Mouse (Mus musculus) small intestine, adult 2 months (tissue): ENCODE measurements at regions not wholly inside any gene's neighbourhood (a gene's known extent, or its start where the extent isn't known, plus 50 kb on each side); places are given as distances from the start of the nearest gene placed in this dataset.
"Not testable (repeated sequence)": the region's sequence is repeated elsewhere in the genome, so short reads cannot be mapped to it uniquely, and the experiment has no call there.

Experiments
- H3K27ac ChIP-seq: fragments of 200-500 bp; 2 replicates; pipeline ENCODE4 v1.5.1; 2012; ENCODE audit warnings: low read depth, low read length, control low read depth, inconsistent platforms; ENCODE audit not compliant: insufficient read depth
- H3K27me3 ChIP-seq: fragments of 200-500 bp; 2 replicates; pipeline ENCODE4 v1.6.1; 2012; ENCODE audit warnings: mild to moderate bottlenecking, moderate library complexity, low read length, inconsistent platforms; ENCODE audit not compliant: control insufficient read depth, insufficient read depth
- H3K36me3 ChIP-seq: fragments of 200-500 bp; 2 replicates; pipeline ENCODE4 v1.6.1; 2012; ENCODE audit warnings: mild to moderate bottlenecking, low read length, control low read depth, inconsistent platforms; ENCODE audit not compliant: control insufficient read depth, insufficient read depth
- H3K4me1 ChIP-seq: fragments of 200-500 bp; 2 replicates; pipeline ENCODE4 v1.6.1; 2012; ENCODE audit warnings: low read length, inconsistent platforms, mixed read lengths; ENCODE audit not compliant: control insufficient read depth, insufficient read depth, insufficient read length
- H3K4me3 ChIP-seq: fragments of 200-500 bp; 2 replicates; pipeline ENCODE4 v1.5.1; 2012; ENCODE audit warnings: low read depth, mild to moderate bottlenecking, control low read depth, inconsistent platforms, low read length, moderate library complexity
- CTCF ChIP-seq: fragments of 200-500 bp; IDR thresholded peaks from 2 replicates; pipeline ENCODE4 v1.5.1; 2012; ENCODE audit warnings: low read depth, mild to moderate bottlenecking, control low read depth, inconsistent platforms, low read length, moderate library complexity, mixed read lengths; ENCODE audit not compliant: insufficient replicate concordance, insufficient read length; ENCODE audit errors: extremely low read depth
- POLR2A ChIP-seq: fragments of 200-500 bp; IDR thresholded peaks from 2 replicates; pipeline ENCODE4 v1.6.1; 2012; ENCODE audit warnings: low read depth, mild to moderate bottlenecking, control low read depth, inconsistent platforms, low read length, moderate library complexity
- WGBS: fragments of 180-500 bp; shearing (Covaris S2); methylation state at CpG from one replicate; pipeline ENCODE4 v1.1.7; 2018; 5-methylcytosine and 5-hydroxymethylcytosine counted together

DNA sequence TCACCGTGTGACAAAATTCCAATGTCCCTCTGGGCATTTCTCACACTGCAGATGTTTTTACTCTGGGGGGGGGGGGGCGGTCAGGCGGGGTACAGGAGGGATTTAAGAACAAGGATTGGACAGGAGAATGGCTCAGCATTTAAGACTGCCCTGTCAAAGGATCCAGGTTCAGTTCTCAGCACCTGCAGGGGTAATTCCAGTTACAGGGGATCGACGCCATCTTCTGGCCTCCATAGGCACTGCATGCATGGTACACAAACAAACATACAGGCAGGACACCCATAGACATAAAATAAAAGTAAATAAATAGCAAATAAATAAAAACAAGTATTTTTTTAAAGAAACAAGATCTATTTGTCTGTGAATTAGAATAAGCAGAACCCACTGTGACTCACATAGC lies 383.1 kb upstream of the Arid1b start:
- Histone ChIP-seq H3K4me1 (no peaks in the 10 kb centered on the region), H3K27ac (no peak overlapping the region), H3K4me3 (no peak overlapping the region), H3K27me3 (no peaks in the 10 kb centered on the region), H3K36me3 (no peaks in the 10 kb centered on the region)
- TF ChIP-seq POLR2A (no peak), CTCF (no peak)
- WGBS, result 89% methylated on average over 5 of the region's 5 CpGs

DNA sequence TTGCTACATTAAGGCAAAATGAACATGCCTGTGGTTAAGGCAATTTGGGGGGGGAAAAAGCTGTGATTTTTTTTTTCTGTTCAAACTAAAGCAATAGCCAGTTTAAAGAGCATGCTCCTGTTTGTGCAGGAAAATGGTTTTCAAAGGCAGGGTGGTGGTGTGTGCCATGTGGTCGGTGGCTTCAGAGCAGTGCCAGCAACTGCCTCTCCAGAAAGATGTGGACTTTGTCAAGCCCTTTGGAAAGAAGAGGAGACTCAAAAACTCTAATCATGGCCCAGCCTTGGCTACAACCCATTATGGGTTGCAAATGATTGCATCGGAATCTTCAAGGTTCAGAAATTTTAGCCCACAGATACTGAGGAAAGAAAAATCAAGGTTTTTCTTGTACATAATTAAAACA lies 382.4 kb upstream of the Arid1b start:
- whole genome bisulfite sequencing, result 83% methylated on average over 2 of the region's 2 CpGs
- TF ChIP-seq POLR2A, result no peak
- TF ChIP-seq CTCF, result no peak
- H3K27me3 ChIP-seq, result no peaks in the 10 kb centered on the region
- no peak overlapping the region for H3K4me3 ChIP-seq
- no peaks in the 10 kb centered on the region for H3K4me1 ChIP-seq
- H3K27ac ChIP-seq, result no peak overlapping the region
- no peaks in the 10 kb centered on the region for H3K36me3 ChIP-seq

GRCm38 (mm10) chr17:4612136-4612535 lies 382.0 kb upstream of the Arid1b start:
- no peaks in the 10 kb centered on the region for H3K36me3 ChIP-seq
- TF ChIP-seq POLR2A (no peak), CTCF (no peak)
- no peaks in the 10 kb centered on the region for H3K27me3 ChIP-seq
- H3K4me1 ChIP-seq, result no peaks in the 10 kb centered on the region
- 56% methylated on average over 10 of the region's 10 CpGs for WGBS
- H3K27ac ChIP-seq, result no peak overlapping the region
- H3K4me3 ChIP-seq, result no peak overlapping the region

- Histone ChIP-seq H3K4me1 (no peaks in the 10 kb centered on the region), H3K27ac (no peak overlapping the region), H3K4me3 (no peak overlapping the region), H3K27me3 (no peaks in the 10 kb centered on the region), H3K36me3 (no peaks in the 10 kb centered on the region)
- WGBS, result 79% methylated on average over 7 of the region's 7 CpGs
- no peak for TF ChIP-seq POLR2A
Measured at GRCm38 (mm10) chr17:4612741-4613140, 381.4 kb upstream of the Arid1b start.

DNA sequence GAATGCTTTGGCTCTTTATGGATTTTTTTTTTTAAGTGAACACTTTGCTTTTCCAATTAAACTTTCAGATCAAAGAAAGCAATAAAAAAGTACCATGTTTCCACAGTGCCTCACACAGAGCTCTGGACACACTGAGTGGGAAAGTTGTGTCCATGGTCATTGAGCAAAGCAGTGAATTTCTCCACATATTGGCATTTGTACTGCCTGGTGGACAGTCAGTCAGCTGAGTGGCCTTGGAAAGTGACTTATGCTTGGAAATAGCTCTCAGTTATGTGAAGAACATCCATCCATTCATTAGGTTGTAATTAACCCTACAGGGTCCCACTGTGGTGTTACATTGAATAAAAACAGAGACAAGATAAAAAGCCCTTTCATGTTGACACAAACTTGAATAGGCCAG lies 373.8 kb upstream of the Arid1b start:
- H3K27me3 ChIP-seq, result no peaks in the 10 kb centered on the region

DNA sequence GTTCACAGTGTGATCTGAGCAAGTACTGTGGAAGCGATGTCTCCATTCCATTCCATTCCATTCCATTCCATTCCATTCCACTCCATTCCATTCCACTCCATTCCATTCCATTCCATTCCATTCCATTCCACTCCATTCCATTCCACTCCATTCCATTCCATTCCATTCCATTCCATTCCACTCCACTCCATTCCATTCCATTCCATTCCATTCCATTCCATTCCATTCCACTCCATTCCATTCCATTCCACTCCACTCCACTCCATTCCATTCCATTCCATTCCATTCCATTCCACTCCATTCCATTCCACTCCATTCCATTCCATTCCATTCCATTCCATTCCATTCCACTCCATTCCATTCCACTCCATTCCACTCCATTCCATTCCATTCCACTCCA lies 368.0 kb upstream of the Arid1b start:
- H3K4me3 ChIP-seq, H3K4me1 ChIP-seq, H3K27ac ChIP-seq, H3K36me3 ChIP-seq, H3K27me3 ChIP-seq: not testable (repeated sequence)
- 100% methylated on average over 1 of the region's 1 CpGs for WGBS

More for the DNA sequence above, 373.8 kb upstream of the Arid1b start:
- no peaks in the 10 kb centered on the region for H3K4me1 ChIP-seq
- TF ChIP-seq CTCF, result no peak
- TF ChIP-seq POLR2A, result no peak
- H3K4me3 ChIP-seq, result no peak overlapping the region
- H3K36me3 ChIP-seq, result no peaks in the 10 kb centered on the region
- H3K27ac ChIP-seq, result no peak overlapping the region

- 88% methylated on average over 7 of the region's 7 CpGs for WGBS
- H3K4me1 ChIP-seq, result no peaks in the 10 kb centered on the region
- H3K36me3 ChIP-seq, result no peaks in the 10 kb centered on the region
- no peak overlapping the region for H3K4me3 ChIP-seq
- no peaks in the 10 kb centered on the region for H3K27me3 ChIP-seq
- no peak for TF ChIP-seq CTCF
- no peak for TF ChIP-seq POLR2A
- H3K27ac ChIP-seq, result no peak overlapping the region
Measured at GRCm38 (mm10) chr17:4627542-4627941, 366.6 kb upstream of the Arid1b start.

DNA sequence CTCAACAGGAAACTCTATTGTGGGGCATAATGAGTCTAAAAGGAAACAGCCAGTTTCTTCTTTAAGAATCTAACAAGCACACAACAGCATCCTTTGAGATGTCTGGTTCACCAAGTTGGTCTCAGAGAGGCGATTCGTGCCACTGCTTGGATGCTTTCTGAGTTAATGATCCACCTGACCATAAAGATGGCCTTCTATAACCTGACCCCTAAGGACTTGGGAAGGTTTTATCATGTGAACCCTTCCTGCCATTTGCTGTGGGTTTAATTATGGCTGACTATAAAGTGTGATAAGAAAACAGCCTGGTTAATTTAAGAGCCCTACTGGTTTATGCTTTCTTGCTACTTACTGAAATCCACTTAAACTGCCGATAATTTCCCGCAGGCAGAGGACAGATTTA lies 363.0 kb upstream of the Arid1b start:
- no peaks in the 10 kb centered on the region for H3K27me3 ChIP-seq
- TF ChIP-seq CTCF (no peak), POLR2A (no peak)
- H3K27ac ChIP-seq, result no peak overlapping the region
- no peaks in the 10 kb centered on the region for H3K36me3 ChIP-seq
- no peaks in the 10 kb centered on the region for H3K4me1 ChIP-seq
- 35% methylated on average over 4 of the region's 4 CpGs for WGBS
- H3K4me3 ChIP-seq, result no peak overlapping the region
